ENCODE assay signal across 9 mouse cellular contexts in the genomic region with DNA sequence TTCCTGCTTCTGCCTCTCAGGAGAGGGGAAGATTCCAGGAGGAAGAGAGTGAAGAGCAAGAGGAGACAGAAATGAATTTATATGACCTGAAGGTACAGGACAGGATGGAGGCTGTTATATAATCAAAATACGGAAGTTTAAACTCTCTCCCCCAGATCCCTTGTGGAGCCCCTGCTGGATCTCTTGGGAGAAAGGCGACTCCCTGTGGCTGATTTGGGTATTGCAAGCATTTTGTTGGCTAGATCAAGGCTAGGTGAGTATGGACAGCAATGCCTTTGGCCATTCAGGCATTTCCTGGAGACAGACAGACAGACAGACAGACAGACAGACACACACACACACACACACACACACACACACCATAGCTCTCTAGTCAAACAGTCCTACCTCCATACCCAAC. TPM values are rescaled to one million over a fixed set of nuclear protein-coding genes. Genes with fewer than 3 reads are reported as not detected.
A peak's percentile ranks its signal among the peaks of the same experiment; 100 is the strongest.
DNase-seq lines count a peak whose midpoint lies in the region; ATAC-seq and TF ChIP-seq lines count a peak whose summit lies in the region.
"Had no signal": no experiment of that assay in that cellular context is flagged by ENCODE, and none has a peak within 500 bp of the region (broad histone marks: within the 10 kb centered on the region; RNA-seq: fewer than 3 reads in every experiment).

No protein-coding gene starts in this region.

- WGBS in intestine, embryonic 14.5 days = 0% methylated on average over 2 of the region's 2 CpGs
- 2% methylated on average over 2 of the region's 2 CpGs for WGBS in intestine, embryonic 16.5 days
- WGBS in embryonic facial prominence, embryonic 12.5 days = 6% methylated on average over 2 of the region's 2 CpGs
- WGBS in midbrain, postnatal 0 days = 14% methylated on average over 2 of the region's 2 CpGs
- WGBS in thymus, adult 2 months = 3% methylated on average over 2 of the region's 2 CpGs

- H3K27me3 ChIP-seq in intestine, embryonic 14.5 days (replicated peaks; ENCODE audit: control insufficient read depth, insufficient read depth, low read length) = no peaks in the 10 kb centered on the region
- no peaks in the 10 kb centered on the region for H3K27me3 ChIP-seq in intestine, embryonic 16.5 days (replicated peaks; ENCODE audit: control insufficient read depth, insufficient read depth, low read length)
- no peaks in the 10 kb centered on the region for H3K27me3 ChIP-seq in embryonic facial prominence, embryonic 12.5 days
- H3K27me3 ChIP-seq in midbrain, postnatal 0 days (ENCODE audit: insufficient read depth, low read length) = no peaks in the 10 kb centered on the region; the same call in 1 of the 2 replicates
- no peaks in the 10 kb centered on the region for H3K27me3 ChIP-seq in thymus, adult 2 months (ENCODE audit: control insufficient read depth, insufficient read depth, low read length)

- intact Hi-C loops in left cerebral cortex, postnatal 10 days (cut with DNase I) = loop anchor here (2.0 to 5.0 kb wide), 2 partner anchors 81 to 175 kb away; no protein-coding TSS in a partner anchor

- no peak overlapping the region for H3K4me3 ChIP-seq in intestine, embryonic 14.5 days (ENCODE audit: low read depth, low read length)
- no peak overlapping the region for H3K4me3 ChIP-seq in intestine, embryonic 16.5 days (ENCODE audit: low read length)
- H3K4me3 ChIP-seq in embryonic facial prominence, embryonic 12.5 days = no peak overlapping the region
- H3K4me3 ChIP-seq in midbrain, postnatal 0 days (ENCODE audit: low read depth, low read length) = no peak overlapping the region
- H3K4me3 ChIP-seq in thymus, adult 2 months (ENCODE audit: control insufficient read depth, insufficient read depth, low read length) = no peak overlapping the region
- H3K4me3 ChIP-seq: erythroblast, embryonic 14.5 days had no signal

- no peaks in the 10 kb centered on the region for H3K36me3 ChIP-seq in intestine, embryonic 14.5 days (ENCODE audit: control insufficient read depth, insufficient read depth, low read length)
- no peaks in the 10 kb centered on the region for H3K36me3 ChIP-seq in intestine, embryonic 16.5 days (ENCODE audit: control insufficient read depth, insufficient read depth, low read length)
- H3K36me3 ChIP-seq in embryonic facial prominence, embryonic 12.5 days = peaks cover 31% of the 10 kb centered on the region
- no peaks in the 10 kb centered on the region for H3K36me3 ChIP-seq in midbrain, postnatal 0 days (ENCODE audit: insufficient read depth, low read length)
- no peaks in the 10 kb centered on the region for H3K36me3 ChIP-seq in thymus, adult 2 months (ENCODE audit: control insufficient read depth, insufficient read depth, low read length)

- ATAC-seq in intestine, embryonic 14.5 days (replicated peaks; ENCODE audit: low FRiP score, low TSS enrichment, low read depth) = no peak
- ATAC-seq in intestine, embryonic 16.5 days = no peak
- no peak for ATAC-seq in embryonic facial prominence, embryonic 12.5 days (ENCODE audit: insufficient number of reproducible peaks, insufficient read depth, low FRiP score, low TSS enrichment)
- no peak for ATAC-seq in midbrain, postnatal 0 days (ENCODE audit: low FRiP score)

- H3K9me3 ChIP-seq in intestine, embryonic 14.5 days (ENCODE audit: control insufficient read depth, low read length) = no peaks in the 10 kb centered on the region
- H3K9me3 ChIP-seq in intestine, embryonic 16.5 days (ENCODE audit: control insufficient read depth, low read length) = no peaks in the 10 kb centered on the region
- H3K9me3 ChIP-seq in embryonic facial prominence, embryonic 12.5 days = no peaks in the 10 kb centered on the region
- H3K9me3 ChIP-seq in midbrain, postnatal 0 days (ENCODE audit: low read length) = no peaks in the 10 kb centered on the region

- TF ChIP-seq POLR2A in thymus, adult 2 months (IDR thresholded peaks at IDR 0.05; ENCODE audit: control insufficient read depth, extremely low read depth, insufficient read depth, low read length, poor library complexity) = no peak

- no peak overlapping the region for H3K9ac ChIP-seq in intestine, embryonic 14.5 days (ENCODE audit: low read length)
- H3K9ac ChIP-seq in intestine, embryonic 16.5 days (ENCODE audit: low read depth, low read length) = no peak overlapping the region
- H3K9ac ChIP-seq in embryonic facial prominence, embryonic 12.5 days = peak overlapping the region; percentile 17; the same call in 1 of the 2 replicates
- no peak overlapping the region for H3K9ac ChIP-seq in midbrain, postnatal 0 days (replicated peaks; ENCODE audit: low read length, poor library complexity, severe bottlenecking)

- DNase-seq in intestine, embryonic 14.5 days (ENCODE audit: low spot score) = peak; percentile 98
- DNase-seq in adrenal gland, adult 2 months = peak; percentile 88
- peak; percentile 94 for DNase-seq in heart, postnatal 4 days
- peak; percentile 51 to 77 for DNase-seq in left cerebral cortex, postnatal 10 days (ENCODE audit: extremely low spot score in 1 of 2, low spot score in 2 of 2)
- peak; percentile 56 for DNase-seq in midbrain, postnatal 0 days (ENCODE audit: low spot score)
- DNase-seq in thymus, adult 2 months = peak; percentile 81

- peak; percentile 77 for TF ChIP-seq CTCF in midbrain, postnatal 0 days (IDR thresholded peaks at IDR 0.05)
- no peak for TF ChIP-seq CTCF in thymus, adult 2 months (IDR thresholded peaks at IDR 0.05; ENCODE audit: borderline replicate concordance, control insufficient read depth, extremely low read depth, insufficient read depth, low read length, poor library complexity)

- H3K4me1 ChIP-seq in intestine, embryonic 14.5 days (replicated peaks; ENCODE audit: control insufficient read depth, insufficient read depth, low read length) = peaks cover 9% of the 10 kb centered on the region
- no peaks in the 10 kb centered on the region for H3K4me1 ChIP-seq in intestine, embryonic 16.5 days (ENCODE audit: control insufficient read depth, insufficient read depth, low read length)
- H3K4me1 ChIP-seq in embryonic facial prominence, embryonic 12.5 days = peaks cover 9% of the 10 kb centered on the region
- no peaks in the 10 kb centered on the region for H3K4me1 ChIP-seq in midbrain, postnatal 0 days (ENCODE audit: insufficient read depth, low read length)
- H3K4me1 ChIP-seq in thymus, adult 2 months (replicated peaks; ENCODE audit: control insufficient read depth, insufficient read depth, low read length) = 0 out of 2 replicates have a peak, but pooled peaks cover 3% of the 10 kb centered on the region

- H3K4me2 ChIP-seq in intestine, embryonic 14.5 days (ENCODE audit: low read length) = no peak overlapping the region
- H3K4me2 ChIP-seq in intestine, embryonic 16.5 days (ENCODE audit: low read depth, low read length) = no peak overlapping the region
- H3K4me2 ChIP-seq in embryonic facial prominence, embryonic 12.5 days (replicated peaks) = no peak overlapping the region
- H3K4me2 ChIP-seq in midbrain, postnatal 0 days (ENCODE audit: low read depth, low read length, poor library complexity, severe bottlenecking) = no peak overlapping the region

- H3K27ac ChIP-seq in intestine, embryonic 14.5 days (ENCODE audit: low read depth) = no peak overlapping the region
- H3K27ac ChIP-seq in intestine, embryonic 16.5 days (ENCODE audit: low read length) = no peak overlapping the region
- no peak overlapping the region for H3K27ac ChIP-seq in embryonic facial prominence, embryonic 12.5 days
- no peak overlapping the region for H3K27ac ChIP-seq in midbrain, postnatal 0 days (ENCODE audit: low read depth, low read length)
- H3K27ac ChIP-seq in thymus, adult 2 months (ENCODE audit: control insufficient read depth, insufficient read depth, low read length) = no peak overlapping the region

RNA-seq across cellular contexts. Expression of a gene that starts 46.9 kb away (rescaled TPM):
- polyA plus RNA-seq in intestine, embryonic 14.5 days (2014; fragmentation: Nextera tagmentation; extraction: Ambion mirVana) = 27.2 and 28.7 TPM in 2 replicates
- 20.2 and 23.4 TPM in 2 replicates for polyA plus RNA-seq in intestine, embryonic 16.5 days (2015; fragmentation: Nextera tagmentation; extraction: Ambion mirVana)
- 100 to 1,000 TPM; 424 to 432 TPM for total RNA-seq in adrenal gland, adult 2 months (2021)
- 523 and 701 TPM in 2 replicates for polyA plus RNA-seq in adrenal gland, adult 2 months (2012; rRNA removed)
- 38.8 and 39.4 TPM in 2 replicates for polyA plus RNA-seq in embryonic facial prominence, embryonic 12.5 days (2016; fragmentation: Nextera tagmentation; extraction: Ambion mirVana)
- total RNA-seq in heart, postnatal 4 days (2021) = 100 to 1,000 TPM; 463 to 468 TPM
- 10 to 100 TPM; 29.3 to 29.8 TPM for total RNA-seq in left cerebral cortex, postnatal 10 days (2021)
- total RNA-seq in midbrain, postnatal 0 days (2014; rRNA removed) = 22.5 and 31.5 TPM in 2 replicates
- 9.8 and 10.2 TPM in 2 replicates for polyA plus RNA-seq in midbrain, postnatal 0 days (2015; fragmentation: Nextera tagmentation; extraction: Ambion mirVana)
- 117 and 122 TPM in 2 replicates for polyA plus RNA-seq in thymus, adult 2 months (2012; rRNA removed)

RNA-seq across cellular contexts. Expression of a gene that starts 48.0 kb away (rescaled TPM):
- 0.08 and 0.42 TPM in 2 replicates for polyA plus RNA-seq in intestine, embryonic 14.5 days (2014; fragmentation: Nextera tagmentation; extraction: Ambion mirVana)
- 0.12 and 0.31 TPM in 2 replicates for polyA plus RNA-seq in intestine, embryonic 16.5 days (2015; fragmentation: Nextera tagmentation; extraction: Ambion mirVana)
- total RNA-seq in adrenal gland, adult 2 months (2021) = 1 to 10 TPM; 1.0 to 2.2 TPM
- 0.45 and 0.90 TPM in 2 replicates for polyA plus RNA-seq in adrenal gland, adult 2 months (2012; rRNA removed)
- 0.22 and 0.26 TPM in 2 replicates for polyA plus RNA-seq in embryonic facial prominence, embryonic 12.5 days (2016; fragmentation: Nextera tagmentation; extraction: Ambion mirVana)
- 1 to 10 TPM; 1.1 to 1.2 TPM for total RNA-seq in heart, postnatal 4 days (2021)
- under 1 TPM in 1 of 2 experiments, not detected in 1; 0.15 TPM for total RNA-seq in left cerebral cortex, postnatal 10 days (2021)
- 0.33 TPM in 1 of 2 replicates, not detected in the other for total RNA-seq in midbrain, postnatal 0 days (2014; rRNA removed)
- 0.09 and 0.11 TPM in 2 replicates for polyA plus RNA-seq in midbrain, postnatal 0 days (2015; fragmentation: Nextera tagmentation; extraction: Ambion mirVana)
- 0.49 and 1.0 TPM in 2 replicates for polyA plus RNA-seq in thymus, adult 2 months (2012; rRNA removed)
- polyA plus RNA-seq: erythroblast, embryonic 14.5 days had no signal
